ENCODE assay signal across 16 mouse cellular contexts in genomic region chr15:9529646-9530045, GRCm38 (mm10). TPM values are rescaled to one million over a fixed set of nuclear protein-coding genes. Genes with fewer than 3 reads are reported as not detected.
DNase-seq lines count a peak whose midpoint lies in the region; ATAC-seq lines count a peak whose summit lies in the region.
"Had no signal": no experiment of that assay in that cellular context is flagged by ENCODE, and none has a peak within 500 bp of the region (broad histone marks: within the 10 kb centered on the region; RNA-seq: fewer than 3 reads in every experiment).

No protein-coding gene starts in this region.

- H3K27me3 ChIP-seq in hindbrain, embryonic 13.5 days: no peaks in the 10 kb centered on the region
- H3K27me3 ChIP-seq: embryonic facial prominence, embryonic 15.5 days; forebrain, embryonic 12.5 days; liver, embryonic 13.5 days had no signal

- peak; percentile 96 for ATAC-seq in granulocyte monocyte progenitor cell, adult 5-6 weeks (replicated peaks; ENCODE audit: poor library complexity, severe bottlenecking)
- no peak for ATAC-seq in hindbrain, embryonic 13.5 days (ENCODE audit: low FRiP score)
- ATAC-seq in frontal cortex, adult (ENCODE audit: low TSS enrichment): no peak

- WGBS in hindbrain, embryonic 13.5 days: 81% methylated on average over 3 of the region's 3 CpGs

- DNase-seq in B cell, adult 2 months: peak; percentile 47 to 53
- DNase-seq in CD8-positive naive resting alpha-beta T cell, adult 2 months (ENCODE audit: low read depth in 2 of 2, low spot score in 2 of 2): peak; percentile 63 to 64
- DNase-seq in natural killer cell, adult 2 months (ENCODE audit: low spot score in 2 of 2): peak; percentile 5 to 56
- DNase-seq in cerebellum, postnatal 10 days: no peak
- no peak for DNase-seq in cerebellum, postnatal 4 days (ENCODE audit: low spot score in 2 of 2)
- DNase-seq: adrenal gland, adult 8-10 months; heart, postnatal 36 days; left cerebral cortex, postnatal 4 days; liver, embryonic 13.5 days; lung, postnatal 14 days had no signal

- H3K9ac ChIP-seq in hindbrain, embryonic 13.5 days: no peak overlapping the region
- H3K9ac ChIP-seq: embryonic facial prominence, embryonic 15.5 days; forebrain, embryonic 12.5 days; liver, embryonic 13.5 days had no signal

- no peaks in the 10 kb centered on the region for H3K36me3 ChIP-seq in hindbrain, embryonic 13.5 days
- H3K36me3 ChIP-seq: embryonic facial prominence, embryonic 15.5 days; forebrain, embryonic 12.5 days; liver, embryonic 13.5 days had no signal

- H3K4me3 ChIP-seq in hindbrain, embryonic 13.5 days: no peak overlapping the region
- H3K4me3 ChIP-seq: embryonic facial prominence, embryonic 15.5 days; forebrain, embryonic 12.5 days; liver, embryonic 13.5 days had no signal

- no peak overlapping the region for H3K4me2 ChIP-seq in hindbrain, embryonic 13.5 days
- H3K4me2 ChIP-seq: embryonic facial prominence, embryonic 15.5 days; forebrain, embryonic 12.5 days; liver, embryonic 13.5 days had no signal

- no peaks in the 10 kb centered on the region for H3K9me3 ChIP-seq in hindbrain, embryonic 13.5 days
- H3K9me3 ChIP-seq: embryonic facial prominence, embryonic 15.5 days; forebrain, embryonic 12.5 days; liver, embryonic 13.5 days had no signal

- H3K27ac ChIP-seq in hindbrain, embryonic 13.5 days: no peak overlapping the region
- H3K27ac ChIP-seq: embryonic facial prominence, embryonic 15.5 days; forebrain, embryonic 12.5 days; kidney, postnatal 0 days; liver, embryonic 13.5 days had no signal

- no peaks in the 10 kb centered on the region for H3K4me1 ChIP-seq in hindbrain, embryonic 13.5 days (replicated peaks)
- H3K4me1 ChIP-seq: embryonic facial prominence, embryonic 15.5 days; forebrain, embryonic 12.5 days; liver, embryonic 13.5 days had no signal

RNA-seq across cellular contexts. Expression of gene Il7r, which starts 0.3 kb away (rescaled TPM):
- not detected in 2 replicates for total RNA-seq in granulocyte monocyte progenitor cell, adult 5-6 weeks (2014; fragmentation: Nextera tagmentation)
- 0.09 TPM in 1 of 2 replicates, not detected in the other for total RNA-seq in granulocyte monocyte progenitor cell, adult 5-6 weeks (2017)
- 0.06 TPM in 1 of 2 replicates, not detected in the other for polyA plus RNA-seq in hindbrain, embryonic 13.5 days (2015; fragmentation: Nextera tagmentation; extraction: Ambion mirVana)
- polyA plus RNA-seq: forebrain, embryonic 12.5 days had no signal

Comparison
In these comparisons a context has a peak if more than half of its experiments do, and no peak if none do; other contexts are left out.
1. DNase-seq: peak in B cell, adult 2 months (2 of 2), CD8-positive naive resting alpha-beta T cell, adult 2 months (2 of 2) and natural killer cell, adult 2 months (2 of 2); none in cerebellum, postnatal 10 days (0 of 2) and cerebellum, postnatal 4 days (0 of 2).